Mouse (Mus musculus) heart, postnatal 0 days (tissue): ENCODE measurements around the gene Gprc5c.

Source experiments
- CTCF ChIP-seq: IDR thresholded peaks from 2 replicates; pipeline ENCODE4 v1.5.1; 2016; ENCODE audit warnings: antibody characterized with exemption, control low read depth, low read depth
- EP300 ChIP-seq: IDR thresholded peaks from 2 replicates; pipeline ENCODE4 v1.6.1; 2016; ENCODE audit warnings: antibody characterized with exemption, low read depth

- no peak for TF ChIP-seq EP300
- no peak for TF ChIP-seq CTCF
Observed at GRCm38 (mm10) chr11:114876176-114876575, 25.2 kb downstream of the Gprc5c start.
